Mouse (Mus musculus): ENCODE measurements at regions not wholly inside any gene's neighbourhood (a gene's known extent, or its start where the extent isn't known, plus 50 kb on each side); places are given as distances from the start of the nearest gene placed in this dataset.
A peak's percentile ranks its signal among the peaks of the same experiment; 100 is the strongest.

DNA sequence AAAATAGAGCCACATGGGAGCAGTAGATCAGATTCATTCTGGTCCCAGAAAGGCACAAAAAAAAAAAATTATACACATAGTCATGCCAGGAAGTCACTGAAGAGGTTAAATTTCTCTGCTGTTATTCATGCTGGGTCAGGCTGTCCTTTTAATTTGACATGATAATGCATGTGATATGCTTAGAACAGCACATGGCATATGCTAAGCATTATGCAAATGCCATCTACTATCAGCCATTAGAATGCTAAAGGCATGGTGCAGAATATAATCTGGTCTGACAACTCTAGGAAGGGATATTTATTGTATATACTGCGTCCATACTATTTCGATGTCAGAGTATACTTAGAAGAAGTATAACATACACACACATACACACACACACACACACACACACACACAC, 405.6 kb downstream of the AI429214 start:
- H3K9me3 ChIP-seq (replicated peaks) = no peaks in the 10 kb centered on the region
- no peak for ATAC-seq (ENCODE audit: low read depth)
- H3K36me3 ChIP-seq = no peaks in the 10 kb centered on the region
- no peak overlapping the region for H3K27ac ChIP-seq
- 65% methylated on average over 2 of the region's 2 CpGs for WGBS (ENCODE audit: insufficient replicate concordance)
- H3K4me2 ChIP-seq = no peak overlapping the region
- H3K9ac ChIP-seq = no peak overlapping the region
- H3K4me1 ChIP-seq (replicated peaks) = no peaks in the 10 kb centered on the region
- no peaks in the 10 kb centered on the region for H3K27me3 ChIP-seq
- H3K4me3 ChIP-seq (replicated peaks) = no peak overlapping the region
- DNase-seq = no peak

- Histone ChIP-seq H3K36me3 (no peaks in the 10 kb centered on the region), H3K4me1 (replicated peaks) (no peaks in the 10 kb centered on the region), H3K9me3 (replicated peaks) (no peaks in the 10 kb centered on the region), H3K9ac (no peak overlapping the region), H3K27ac (no peak overlapping the region), H3K4me2 (no peak overlapping the region), H3K27me3 (no peaks in the 10 kb centered on the region), H3K4me3 (replicated peaks) (no peak overlapping the region)
- no peak for DNase-seq
- 72% methylated on average over 2 of the region's 2 CpGs for WGBS (ENCODE audit: insufficient replicate concordance)
- peak; percentile 74 for ATAC-seq (ENCODE audit: low read depth)
Measured at GRCm38 (mm10) chr8:37422595-37422994, 429.2 kb downstream of the AI429214 start.

- H3K4me1 ChIP-seq (replicated peaks) = no peaks in the 10 kb centered on the region
- no peak overlapping the region for H3K9ac ChIP-seq
- no peaks in the 10 kb centered on the region for H3K27me3 ChIP-seq
- H3K4me2 ChIP-seq = no peak overlapping the region
- DNase-seq = no peak
- H3K9me3 ChIP-seq (replicated peaks) = no peaks in the 10 kb centered on the region
- no peak overlapping the region for H3K4me3 ChIP-seq (replicated peaks)
- ATAC-seq (ENCODE audit: low read depth) = no peak
- H3K36me3 ChIP-seq = no peaks in the 10 kb centered on the region
- no peak overlapping the region for H3K27ac ChIP-seq
Measured at GRCm38 (mm10) chr8:37424588-37424987, 431.2 kb downstream of the AI429214 start.

DNA sequence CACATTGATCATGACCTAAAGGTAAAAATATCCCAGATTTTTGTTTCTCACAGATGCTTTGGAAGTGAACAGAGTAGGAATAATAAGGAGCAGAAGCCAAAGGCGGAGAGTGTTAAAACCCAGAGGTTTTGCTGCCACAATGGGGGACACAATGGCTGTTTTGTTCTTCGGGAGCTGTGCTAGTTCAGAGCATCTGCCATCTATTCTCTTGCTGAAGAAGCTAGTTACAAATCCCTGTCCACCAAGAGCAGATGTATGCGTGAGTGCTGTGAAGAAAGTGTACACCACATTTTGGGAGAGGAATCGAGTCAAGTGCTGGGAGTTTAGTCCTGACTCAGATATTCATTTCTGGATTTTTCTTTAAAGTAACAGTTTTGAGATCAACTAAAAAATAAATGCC, 435.4 kb downstream of the AI429214 start:
- DNase-seq = no peak
- no peak for ATAC-seq (ENCODE audit: low read depth)
- 71% methylated on average over 4 of the region's 4 CpGs for WGBS (ENCODE audit: insufficient replicate concordance)
- Histone ChIP-seq H3K27me3 (no peaks in the 10 kb centered on the region), H3K4me3 (replicated peaks) (no peak overlapping the region), H3K4me1 (replicated peaks) (no peaks in the 10 kb centered on the region), H3K9me3 (replicated peaks) (0 out of 2 replicates have a peak, but pooled peaks cover 2% of the 10 kb centered on the region), H3K27ac (no peak overlapping the region), H3K4me2 (no peak overlapping the region), H3K36me3 (no peaks in the 10 kb centered on the region), H3K9ac (no peak overlapping the region)

- no peaks in the 10 kb centered on the region for H3K9me3 ChIP-seq (replicated peaks)
- DNase-seq (no peak), ATAC-seq (ENCODE audit: low read depth) (no peak)
- no peak overlapping the region for H3K27ac ChIP-seq
- no peak overlapping the region for H3K4me3 ChIP-seq (replicated peaks)
- H3K4me1 ChIP-seq (replicated peaks) = no peaks in the 10 kb centered on the region
- WGBS (ENCODE audit: insufficient replicate concordance) = 67% methylated on average over 4 of the region's 4 CpGs
- no peak overlapping the region for H3K9ac ChIP-seq
- no peak overlapping the region for H3K4me2 ChIP-seq
- no peaks in the 10 kb centered on the region for H3K36me3 ChIP-seq
- H3K27me3 ChIP-seq = no peaks in the 10 kb centered on the region
Measured at GRCm38 (mm10) chr8:37460551-37461154, 467.2 kb downstream of the AI429214 start.

DNA sequence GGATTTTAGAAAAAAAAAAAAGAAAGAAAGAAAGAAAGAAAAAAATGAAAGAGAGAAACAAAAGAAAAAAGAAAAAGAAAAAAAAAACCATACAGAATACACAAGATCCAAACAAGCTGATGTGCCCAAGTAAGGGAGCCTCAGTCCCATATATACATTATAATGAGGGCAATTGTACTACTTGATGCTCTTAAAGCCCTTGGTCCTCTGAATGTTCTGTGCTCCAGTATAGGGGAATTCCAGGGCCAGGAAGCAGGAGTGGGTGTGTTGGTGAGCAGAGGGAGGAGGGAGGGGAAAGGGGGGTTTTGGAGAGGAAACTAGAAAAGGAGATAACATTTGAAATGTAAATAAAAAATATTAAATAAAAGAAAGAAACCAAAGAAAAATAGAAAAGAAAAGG, 472.2 kb downstream of the AI429214 start:
- Histone ChIP-seq H3K36me3 (no peaks in the 10 kb centered on the region), H3K27ac (no peak overlapping the region), H3K27me3 (no peaks in the 10 kb centered on the region), H3K9ac (no peak overlapping the region), H3K4me1 (replicated peaks) (no peaks in the 10 kb centered on the region), H3K4me3 (replicated peaks) (no peak overlapping the region), H3K4me2 (no peak overlapping the region), H3K9me3 (replicated peaks) (no peaks in the 10 kb centered on the region)
- DNase-seq = no peak
- ATAC-seq (ENCODE audit: low read depth) = no peak

DNA sequence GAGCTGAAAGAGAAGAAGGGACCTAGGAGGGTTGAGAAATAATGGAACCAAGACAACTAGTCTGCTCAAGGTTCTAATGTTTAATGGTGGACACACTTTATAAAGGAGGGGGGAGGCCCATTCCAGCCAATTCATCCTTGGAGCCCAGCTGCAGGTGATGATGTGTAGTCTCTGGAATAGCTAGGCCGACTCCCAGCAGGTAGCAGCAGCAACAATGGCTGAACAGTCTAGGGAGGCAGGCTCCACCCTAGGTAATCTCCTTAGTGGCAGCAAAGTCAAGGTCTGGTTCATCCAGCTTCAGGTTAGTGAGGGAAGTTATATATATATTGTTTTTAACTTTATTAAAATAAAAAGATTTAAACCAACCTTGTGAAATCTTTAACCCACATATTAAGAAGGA, 474.3 kb downstream of the AI429214 start:
- Histone ChIP-seq H3K4me2 (no peak overlapping the region), H3K36me3 (no peaks in the 10 kb centered on the region), H3K4me3 (replicated peaks) (no peak overlapping the region), H3K27ac (no peak overlapping the region), H3K9me3 (replicated peaks) (no peaks in the 10 kb centered on the region), H3K4me1 (replicated peaks) (no peaks in the 10 kb centered on the region), H3K27me3 (no peaks in the 10 kb centered on the region), H3K9ac (no peak overlapping the region)
- WGBS (ENCODE audit: insufficient replicate concordance) = 52% methylated on average over 1 of the region's 1 CpGs
- DNase-seq (no peak), ATAC-seq (ENCODE audit: low read depth) (no peak)
